Mouse (Mus musculus) bone marrow, adult 2 months (tissue): ENCODE data around the gene Ikzf1. TPM values are rescaled to one million over a fixed set of nuclear protein-coding genes. Genes with fewer than 3 reads are reported as not detected.

Source experiments
- H3K27ac ChIP-seq: fragments of 200-500 bp; 2 replicates; pipeline ENCODE4 v1.5.1; 2012; ENCODE audit warnings: low read depth, mild to moderate bottlenecking, control low read depth, inconsistent platforms, low read length; ENCODE audit not compliant: control insufficient read depth, poor library complexity, insufficient read depth
- H3K4me1 ChIP-seq: fragments of 200-500 bp; 2 replicates; pipeline ENCODE4 v1.6.1; 2011; ENCODE audit warnings: low read length; ENCODE audit not compliant: control insufficient read depth, insufficient read depth
- H3K4me3 ChIP-seq: fragments of 200-500 bp; replicated peaks from 2 replicates; pipeline ENCODE3; 2011; ENCODE audit warnings: mild to moderate bottlenecking, low read depth, low read length, control low read depth; ENCODE audit not compliant: control insufficient read depth
- CTCF ChIP-seq: fragments of 200-500 bp; IDR thresholded peaks from 2 replicates; pipeline ENCODE4 v1.5.1; 2011; ENCODE audit warnings: low read length, control low read depth; ENCODE audit not compliant: control insufficient read depth, insufficient read depth
- POLR2A ChIP-seq: fragments of 200-500 bp; IDR thresholded peaks from 2 replicates; pipeline ENCODE4 v1.6.1; 2011; ENCODE audit warnings: low read depth, mild to moderate bottlenecking, control low read depth, low read length, borderline replicate concordance; ENCODE audit not compliant: control insufficient read depth
- WGBS: fragments of 180-500 bp; shearing (Covaris S2); methylation state at CpG from one replicate; pipeline ENCODE4 v1.1.7; 2018; 5-methylcytosine and 5-hydroxymethylcytosine counted together
- polyA plus RNA-seq: library from polyadenylated mRNA; stranded (reverse); fragments of >200 nt; gene quantifications from 2 replicates; pipeline ENCODE4 v1.2.4, GENCODE M21; 2011; ENCODE audit warnings: low replicate concordance; ENCODE audit not compliant: missing spikeins, insufficient read depth, insufficient read length

The Ikzf1 gene
- polyA plus RNA-seq, 1 experiment: 38.1 TPM

DNA sequence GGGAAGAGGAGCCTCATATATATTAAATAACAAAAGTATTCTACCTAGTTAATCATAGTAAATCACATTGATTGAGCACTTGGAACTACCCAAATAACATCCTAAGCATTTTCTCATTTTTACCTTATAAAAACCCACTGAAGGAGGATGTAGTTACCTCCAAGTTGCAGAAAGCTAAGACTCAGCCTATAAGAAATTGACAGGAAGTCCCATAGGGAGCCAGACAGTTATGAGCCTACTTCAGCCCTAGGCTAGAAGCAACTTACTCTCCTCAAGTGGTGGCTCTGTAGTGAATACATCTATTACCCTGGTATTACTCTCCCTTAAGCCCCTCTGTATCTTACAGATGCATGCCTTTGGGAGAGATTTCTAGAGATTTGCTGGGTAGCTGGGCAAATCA is 19.0 kb downstream of the Ikzf1 start:
- peaks cover 2% of the 10 kb centered on the region for H3K4me1 ChIP-seq
- H3K4me3 ChIP-seq: no peak overlapping the region
- no peak overlapping the region for H3K27ac ChIP-seq
- TF ChIP-seq CTCF: no peak
- TF ChIP-seq POLR2A: no peak

DNA sequence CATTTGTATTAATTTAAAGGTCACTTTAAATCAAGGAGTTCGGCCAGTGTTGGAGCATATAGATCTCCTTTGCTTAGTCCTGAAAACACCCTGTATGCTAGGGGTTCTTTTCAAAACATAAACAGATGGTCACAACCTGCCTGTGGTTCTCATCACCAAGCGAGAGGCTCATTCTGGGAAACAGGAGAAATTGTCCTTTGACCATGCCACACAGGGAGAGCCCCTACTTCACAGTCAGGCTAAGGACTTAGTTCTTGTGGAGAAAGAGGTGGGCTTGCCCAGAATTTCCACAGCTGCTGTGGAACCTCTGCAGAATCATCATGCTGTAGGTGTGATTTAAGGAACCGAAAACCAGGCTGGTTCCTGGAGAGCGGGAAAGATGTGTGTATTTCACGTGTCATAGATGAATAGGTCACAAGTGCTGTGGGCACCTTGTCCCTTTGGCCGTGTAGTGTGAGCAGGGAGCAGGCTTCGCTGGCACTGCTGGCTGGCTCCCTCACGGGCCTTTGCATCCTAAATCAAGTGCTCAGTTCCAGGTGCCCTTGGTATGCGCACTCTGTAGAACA is 23.4 kb downstream of the Ikzf1 start:
- H3K27ac ChIP-seq: no peak overlapping the region
- TF ChIP-seq POLR2A (no peak), CTCF (no peak)
- WGBS: 86% methylated on average over 9 of the region's 9 CpGs
- peaks cover 3% of the 10 kb centered on the region; the same call in 1 of the 2 replicates for H3K4me1 ChIP-seq
- H3K4me3 ChIP-seq: no peak overlapping the region

DNA sequence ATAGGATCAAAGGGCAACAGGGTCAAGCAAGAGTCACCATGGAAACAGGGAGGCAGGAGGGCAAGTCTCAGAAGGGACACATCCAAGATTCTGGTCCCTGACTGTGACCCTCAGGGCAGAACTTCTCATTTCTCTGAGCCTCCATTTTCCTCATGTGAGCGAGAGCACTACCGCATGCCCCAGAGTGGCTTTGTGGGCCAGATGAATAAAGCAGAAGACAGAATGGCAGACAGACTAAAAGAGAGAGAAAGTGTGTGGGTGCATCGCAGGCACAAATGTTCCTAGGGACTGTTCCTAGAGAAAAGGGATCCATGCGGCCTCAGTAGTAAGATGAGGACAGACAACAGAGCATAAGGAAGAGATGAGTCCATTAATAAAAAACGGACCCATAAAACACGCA is 24.5 kb downstream of the Ikzf1 start:
- H3K4me3 ChIP-seq: no peak overlapping the region
- H3K27ac ChIP-seq: no peak overlapping the region
- 83% methylated on average over 6 of the region's 6 CpGs for WGBS
- TF ChIP-seq POLR2A (no peak), CTCF (no peak)
- H3K4me1 ChIP-seq: peaks cover 3% of the 10 kb centered on the region; the same call in 1 of the 2 replicates

DNA sequence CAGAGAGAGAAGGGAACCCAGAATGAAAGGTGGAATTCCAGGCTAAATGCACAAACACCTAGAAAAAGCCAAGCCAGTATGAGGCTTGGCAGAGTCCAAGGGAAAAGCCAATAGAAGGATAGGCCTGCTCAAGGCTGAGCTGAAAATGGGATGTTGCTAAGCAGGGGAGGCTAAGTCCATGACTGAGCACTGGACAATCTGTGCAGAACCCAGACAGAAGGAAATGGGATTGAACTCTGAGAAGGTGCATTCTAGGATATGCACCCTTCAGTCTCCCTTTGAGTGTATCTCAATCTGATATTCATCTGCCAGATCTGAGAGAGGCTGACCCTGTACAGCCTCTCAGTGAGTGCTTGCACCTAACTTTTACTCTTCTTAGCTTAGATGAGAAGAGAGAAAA is 25.9 kb downstream of the Ikzf1 start:
- H3K4me1 ChIP-seq: peaks cover 5% of the 10 kb centered on the region; the same call in 1 of the 2 replicates
- H3K4me3 ChIP-seq: no peak overlapping the region
- H3K27ac ChIP-seq: peak overlapping the region; percentile 34; the same call in 1 of the 2 replicates
- TF ChIP-seq CTCF (no peak), POLR2A (no peak)

DNA sequence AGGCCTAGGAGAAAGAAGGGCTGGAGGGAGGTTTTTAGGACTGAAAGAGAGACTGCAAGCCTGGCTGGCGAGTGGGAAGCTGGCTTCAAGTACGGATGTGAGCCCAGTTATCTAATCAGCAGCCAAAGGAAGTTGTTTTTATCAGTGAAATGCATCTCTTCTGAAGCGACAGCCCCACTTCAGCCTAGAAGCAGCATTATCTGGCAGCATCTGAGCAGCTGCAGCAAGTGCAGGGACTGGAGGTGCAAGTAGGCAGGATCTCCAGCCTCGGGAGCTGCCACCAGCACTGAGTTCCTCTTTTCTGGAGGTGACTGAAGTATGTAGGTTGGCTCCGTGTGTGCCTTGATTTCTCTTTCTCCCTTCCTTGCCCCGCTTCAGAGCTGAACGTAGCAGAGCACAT is 26.9 kb downstream of the Ikzf1 start:
- TF ChIP-seq CTCF: no peak
- TF ChIP-seq POLR2A: no peak
- no peak overlapping the region for H3K4me3 ChIP-seq
- 14% methylated on average over 7 of the region's 7 CpGs for WGBS
- peaks cover 5% of the 10 kb centered on the region; the same call in 1 of the 2 replicates for H3K4me1 ChIP-seq
- H3K27ac ChIP-seq: no peak overlapping the region; the same call in 1 of the 2 replicates

DNA sequence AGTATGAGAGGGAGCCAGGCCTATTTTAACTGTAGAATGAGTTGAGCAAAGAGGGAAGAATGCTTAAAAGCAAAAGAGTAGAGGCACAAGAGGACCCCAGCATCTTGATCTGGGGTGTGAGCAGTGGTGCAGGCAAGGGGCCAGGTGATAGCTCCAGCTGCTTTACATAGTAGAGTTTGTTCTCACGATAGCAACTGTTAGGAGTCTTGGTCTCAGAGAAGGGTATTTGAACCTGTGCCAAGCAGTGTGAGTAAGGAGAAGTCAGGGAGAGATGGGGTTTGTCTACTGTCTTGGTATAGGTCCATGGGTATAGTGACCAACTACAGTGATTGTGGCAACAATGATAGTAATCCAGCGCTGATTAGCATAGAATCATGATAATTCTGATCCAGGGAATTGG is 29.9 kb downstream of the Ikzf1 start:
- 45% methylated on average over 2 of the region's 2 CpGs for WGBS
- H3K4me1 ChIP-seq: peaks cover 6% of the 10 kb centered on the region
- TF ChIP-seq CTCF (no peak), POLR2A (no peak)

DNA sequence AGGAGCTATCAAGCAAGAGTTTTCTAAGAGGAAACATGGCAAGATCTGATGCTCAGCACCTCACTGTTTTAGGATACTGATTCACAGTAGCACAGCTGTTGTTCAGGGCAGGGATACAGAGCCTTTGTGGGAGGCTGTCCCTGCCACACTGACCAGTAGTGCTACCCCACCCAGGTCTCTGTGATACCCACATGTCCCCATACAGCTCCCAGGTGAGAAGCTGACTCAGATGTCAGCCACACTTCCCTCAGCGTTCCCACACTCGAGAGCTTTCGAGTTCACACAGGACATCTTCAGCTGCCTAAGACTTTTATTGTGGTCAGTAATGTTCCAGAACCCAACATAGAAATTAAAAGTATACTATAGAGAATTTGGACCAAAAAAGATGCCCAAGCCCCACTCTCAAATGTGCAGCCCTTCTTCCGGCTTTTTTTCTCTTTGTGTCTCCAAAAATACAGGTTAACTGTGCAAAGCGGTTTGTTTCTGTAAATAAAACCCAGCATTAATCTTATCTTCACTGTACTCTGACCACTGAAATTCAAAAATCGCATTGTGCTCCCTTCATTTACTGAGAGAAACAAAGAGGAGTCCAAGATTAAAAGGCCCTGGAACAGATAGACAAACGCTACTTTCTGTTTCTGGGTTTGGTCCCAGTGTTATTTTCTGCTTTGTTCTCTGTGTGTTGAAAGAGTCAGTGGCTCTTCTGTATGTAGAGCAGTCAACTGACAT is 31.3 kb downstream of the Ikzf1 start:
- WGBS: 28% methylated on average over 7 of the region's 7 CpGs
- H3K27ac ChIP-seq: peak overlapping the region; percentile 18
- TF ChIP-seq POLR2A (no peak), CTCF (no peak)
- no peak overlapping the region for H3K4me3 ChIP-seq
- H3K4me1 ChIP-seq: peaks cover 8% of the 10 kb centered on the region

More for the DNA sequence above, 29.9 kb downstream of the Ikzf1 start:
- no peak overlapping the region for H3K27ac ChIP-seq
- no peak overlapping the region for H3K4me3 ChIP-seq

DNA sequence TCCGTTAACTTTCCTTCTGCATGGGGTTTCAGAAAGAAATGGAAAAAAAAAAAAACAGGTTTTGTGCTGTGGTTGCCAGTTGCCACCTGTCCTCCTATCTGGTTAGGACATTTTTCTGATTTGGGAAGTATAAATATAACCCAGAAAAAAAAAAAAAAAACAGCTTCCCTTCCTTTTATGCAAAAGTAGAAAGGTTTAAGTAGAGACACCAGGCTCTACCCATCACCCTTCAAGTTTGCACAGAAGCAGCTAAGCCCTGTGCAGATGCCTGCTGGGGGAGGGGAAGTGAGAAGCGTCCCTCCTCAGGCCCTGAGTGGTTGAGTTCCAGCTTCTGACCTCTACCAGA is 31.9 kb downstream of the Ikzf1 start:
- TF ChIP-seq CTCF: no peak
- TF ChIP-seq POLR2A: no peak
- H3K27ac ChIP-seq: no peak overlapping the region
- 32% methylated on average over 2 of the region's 2 CpGs for WGBS
- H3K4me1 ChIP-seq: peaks cover 8% of the 10 kb centered on the region
- H3K4me3 ChIP-seq: no peak overlapping the region

DNA sequence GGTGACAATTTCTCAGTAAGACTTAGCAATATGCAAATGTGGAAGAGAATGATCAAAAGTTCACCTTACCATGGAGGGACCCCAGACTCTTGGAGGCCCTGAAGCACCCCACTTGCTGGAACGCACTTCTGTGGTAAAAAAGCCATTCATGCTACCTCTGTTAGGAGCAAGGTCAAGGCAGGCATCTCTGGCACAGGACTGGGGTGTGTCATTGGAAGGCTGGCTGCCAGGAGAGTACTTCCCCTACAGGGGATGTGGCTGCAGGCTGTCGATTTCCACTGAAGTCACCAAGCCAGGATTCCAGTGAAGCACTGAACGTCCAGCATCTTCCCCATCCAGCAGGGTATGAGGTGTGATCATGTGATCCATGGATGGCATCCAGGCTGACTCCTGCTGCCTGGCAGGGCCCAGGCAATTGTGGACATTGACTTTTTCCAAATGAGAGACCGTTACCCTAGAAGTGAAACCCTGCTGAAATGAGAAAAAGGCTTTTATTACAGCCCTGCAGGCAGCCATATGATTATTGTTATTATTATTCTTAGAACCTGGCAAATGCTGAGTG is 32.9 kb downstream of the Ikzf1 start:
- WGBS: 55% methylated on average over 4 of the region's 4 CpGs
- Histone ChIP-seq H3K4me1 (peaks cover 6% of the 10 kb centered on the region), H3K27ac (no peak overlapping the region)

More for the DNA sequence above, 32.9 kb downstream of the Ikzf1 start:
- no peak overlapping the region for H3K4me3 ChIP-seq
- TF ChIP-seq POLR2A: no peak
- TF ChIP-seq CTCF: no peak
